Mouse (Mus musculus) kidney, adult 2 months (tissue): ENCODE results near the gene Hmgb3.

Experiments
- CTCF ChIP-seq: fragments of 200-500 bp; conservative IDR thresholded peaks from 2 replicates; pipeline ENCODE4 v1.5.1; 2011; ENCODE audit warnings: low read depth, mild to moderate bottlenecking, control low read depth, low read length, moderate library complexity, mixed read lengths; ENCODE audit not compliant: insufficient read depth, insufficient read length
- POLR2A ChIP-seq: fragments of 200-500 bp; IDR thresholded peaks from one replicate; pipeline ENCODE4 v1.6.1; 2011; ENCODE audit warnings: low read depth, low read length, control low read depth

GRCm38 (mm10) chrX:71519252-71519651 is 36.5 kb upstream of the Hmgb3 start:
- TF ChIP-seq CTCF (no peak), POLR2A (no peak)
